Mouse (Mus musculus) liver, adult 2 months (tissue): Measurements from ENCODE around the gene Gse1.

Experiments used
- CTCF ChIP-seq: fragments of 200-500 bp; IDR thresholded peaks from 2 replicates; pipeline ENCODE4 v1.5.1; 2011; ENCODE audit warnings: low read depth, low read length, control low read depth
- POLR2A ChIP-seq: fragments of 200-500 bp; IDR thresholded peaks from 2 replicates; pipeline ENCODE4 v1.6.1; 2011; ENCODE audit warnings: low read length, control low read depth; ENCODE audit not compliant: insufficient read depth; ENCODE audit errors: extremely low read depth

GRCm38 (mm10) chr8:120312452-120312851 is 84.2 kb downstream of the Gse1 start:
- no peak for TF ChIP-seq CTCF
- TF ChIP-seq POLR2A = no peak
